Mouse (Mus musculus) spleen, adult 10 weeks (tissue): ENCODE results near the gene Xpc. TPM values are rescaled to one million over a fixed set of nuclear protein-coding genes. Genes with fewer than 3 reads are reported as not detected.

Experiments used
- polyA plus RNA-seq: library from polyadenylated mRNA; stranded (reverse); fragments of 350-450 nt; fragmentation: Illumina TruSeq; extraction: RNeasy Lipid Tissue Mini Kit (QIAGEN cat#74804); gene quantifications from one replicate; pipeline ENCODE4 v1.2.3, GENCODE M21; 2015; ENCODE audit warnings: low replicate concordance; ENCODE audit not compliant: insufficient read depth

The Xpc gene
- 14.7 TPM for polyA plus RNA-seq

GRCm38 (mm10) chr6:91515545-91516449 is at the start of gene Xpc, which contains the start of gene Lsm3:
TSS of gene Xpc (minus strand) at chr6:91515888.
TSS of gene Lsm3 (plus strand) at chr6:91515928.

GRCm38 (mm10) chr6:91472868-91473804 is 42.6 kb downstream of the Xpc start, which contains the start of the genes Chchd4 and Tmem43:
TSS of gene Chchd4 (minus strand) at chr6:91473546.
TSS of gene Tmem43 (plus strand) at chr6:91473703.

Other genes with a start within 250 kb of the Xpc start
- gene Wnt7a, start 104.5 kb downstream of the Xpc start, polyA plus RNA-seq, result 0.50 TPM
- 8.9 TPM for gene Chchd4, start 42.3 kb downstream of the Xpc start, polyA plus RNA-seq
- 29.4 TPM for gene Tmem43, start 42.2 kb downstream of the Xpc start, polyA plus RNA-seq
- gene Lsm3, start within 50 bp of the Xpc start, polyA plus RNA-seq, result 132 TPM
- 63.8 TPM for gene Slc6a6, start 168.2 kb upstream of the Xpc start, polyA plus RNA-seq